Mouse (Mus musculus) ZHBTc4 (cell line): ENCODE results near the gene Ifngr1.

ENCODE experiments used
- DNase-seq: peaks from one replicate; pipeline ENCODE4 v3.0.0-alpha.2; 2011; ENCODE audit warnings: low read depth, low spot score

Ifngr1 gene

GRCm38 (mm10) chr10:19587281-19587680 lies 4.5 kb upstream of the Ifngr1 start:
- DNase-seq: no peak

- DNase-seq: no peak
These were observed 2.1 kb upstream of the Ifngr1 start for GRCm38 (mm10) chr10:19589626-19590025.

- DNase-seq: no peak
These were observed 486 bp upstream of the Ifngr1 start for GRCm38 (mm10) chr10:19591286-19591640.

- DNase-seq: no peak
These were observed 807 bp downstream of the Ifngr1 start for GRCm38 (mm10) chr10:19592556-19592955.

- no peak for DNase-seq
These were observed 1.5 kb downstream of the Ifngr1 start for GRCm38 (mm10) chr10:19593296-19593695.

- no peak for DNase-seq
These were observed 2.6 kb downstream of the Ifngr1 start for GRCm38 (mm10) chr10:19594201-19594905.

- no peak for DNase-seq
These were observed 5.1 kb downstream of the Ifngr1 start for GRCm38 (mm10) chr10:19596866-19597265.

- peak; percentile 40 for DNase-seq
These were observed 6.3 kb downstream of the Ifngr1 start for GRCm38 (mm10) chr10:19598091-19598490.

- no peak for DNase-seq
These were observed 7.8 kb downstream of the Ifngr1 start for GRCm38 (mm10) chr10:19599331-19600092.

- DNase-seq: no peak
These were observed 8.3 kb downstream of the Ifngr1 start for GRCm38 (mm10) chr10:19600093-19600420.

GRCm38 (mm10) chr10:19601502-19601901 lies 9.8 kb downstream of the Ifngr1 start:
- DNase-seq: peak; percentile 64

- no peak for DNase-seq
These were observed 11.5 kb downstream of the Ifngr1 start for GRCm38 (mm10) chr10:19603231-19603630.

GRCm38 (mm10) chr10:19609125-19609524 lies 17.4 kb downstream of the Ifngr1 start:
- no peak for DNase-seq

GRCm38 (mm10) chr10:19611616-19612015 lies 19.9 kb downstream of the Ifngr1 start:
- no peak for DNase-seq

GRCm38 (mm10) chr10:19613111-19613753 lies 21.5 kb downstream of the Ifngr1 start:
- DNase-seq: no peak

GRCm38 (mm10) chr10:19619736-19620135 lies 28.0 kb downstream of the Ifngr1 start:
- DNase-seq: peak; percentile 14

- DNase-seq: no peak
These were observed 29.8 kb downstream of the Ifngr1 start, which contains the start of gene Il22ra2 for GRCm38 (mm10) chr10:19621408-19622048. Gene Il22ra2 (plus strand): TSS chr10:19621998.

- DNase-seq: no peak
These were observed 32.9 kb downstream of the Ifngr1 start for GRCm38 (mm10) chr10:19624617-19625016.

- no peak for DNase-seq
These were observed 35.6 kb downstream of the Ifngr1 start for GRCm38 (mm10) chr10:19627342-19627741.

- no peak for DNase-seq
These were observed 36.0 kb downstream of the Ifngr1 start for GRCm38 (mm10) chr10:19627748-19628147.

- no peak for DNase-seq
These were observed 40.0 kb downstream of the Ifngr1 start for GRCm38 (mm10) chr10:19631616-19632195.

- DNase-seq: no peak
These were observed 47.1 kb downstream of the Ifngr1 start for GRCm38 (mm10) chr10:19638851-19639250.
